Mouse (Mus musculus) neural tube, embryonic 15.5 days (tissue): Measurements from ENCODE around the gene Pctp. TPM values are rescaled to one million over a fixed set of nuclear protein-coding genes. Genes with fewer than 3 reads are reported as not detected.
A peak's percentile ranks its signal among the peaks of the same experiment; 100 is the strongest.

ENCODE experiments used
- ATAC-seq: fragments of 200-750 bp; cut with Nextera tagmentation; 2 replicates; pipeline ENCODE4 v1.8.0; 2017; ENCODE audit warnings: mild to moderate bottlenecking, moderate TSS enrichment, moderate library complexity; ENCODE audit not compliant: low FRiP score
- H3K27ac ChIP-seq: fragments of 300-500 bp; sonication (generic); replicated peaks from 2 replicates; pipeline ENCODE4 v1.5.1; 2015; ENCODE audit warnings: mild to moderate bottlenecking, inconsistent platforms
- H3K27me3 ChIP-seq: fragments of 300-500 bp; sonication (generic); replicated peaks from 2 replicates; pipeline ENCODE4 v1.6.1; 2015; ENCODE audit warnings: inconsistent platforms
- H3K36me3 ChIP-seq: fragments of 300-500 bp; sonication (generic); 2 replicates; pipeline ENCODE4 v1.6.1; 2015; ENCODE audit warnings: inconsistent platforms
- H3K4me1 ChIP-seq: fragments of 300-500 bp; sonication (generic); 2 replicates; pipeline ENCODE4 v1.6.1; 2015; ENCODE audit warnings: inconsistent platforms
- H3K4me2 ChIP-seq: fragments of 300-500 bp; sonication (generic); 2 replicates; pipeline ENCODE4 v1.6.1; 2015; ENCODE audit warnings: inconsistent platforms, mild to moderate bottlenecking, moderate library complexity
- H3K4me3 ChIP-seq: fragments of 300-500 bp; sonication (generic); replicated peaks from 2 replicates; pipeline ENCODE4 v1.5.1; 2015; ENCODE audit warnings: mild to moderate bottlenecking, inconsistent platforms
- H3K9ac ChIP-seq: fragments of 300-500 bp; sonication (generic); replicated peaks from 2 replicates; pipeline ENCODE4 v1.6.1; 2015; ENCODE audit warnings: mild to moderate bottlenecking, inconsistent platforms
- H3K9me3 ChIP-seq: fragments of 300-500 bp; sonication (generic); replicated peaks from 2 replicates; pipeline ENCODE4 v1.6.1; 2016; ENCODE audit warnings: inconsistent platforms
- WGBS: fragments of 180-500 bp; shearing (Covaris S2); methylation state at CpG from one replicate; pipeline ENCODE4 v1.1.7; 2015; ENCODE audit warnings: mixed read lengths; 5-methylcytosine and 5-hydroxymethylcytosine counted together
- polyA plus RNA-seq: library from polyadenylated mRNA; unstranded; fragments of >200 nt; fragmentation: Nextera tagmentation; extraction: Ambion mirVana; gene quantifications from 2 replicates; pipeline ENCODE4 v1.2.1, GENCODE M21; 2015

Pctp gene
- polyA plus RNA-seq, 1 experiment from 2014 or later = 1.7 TPM

DNA sequence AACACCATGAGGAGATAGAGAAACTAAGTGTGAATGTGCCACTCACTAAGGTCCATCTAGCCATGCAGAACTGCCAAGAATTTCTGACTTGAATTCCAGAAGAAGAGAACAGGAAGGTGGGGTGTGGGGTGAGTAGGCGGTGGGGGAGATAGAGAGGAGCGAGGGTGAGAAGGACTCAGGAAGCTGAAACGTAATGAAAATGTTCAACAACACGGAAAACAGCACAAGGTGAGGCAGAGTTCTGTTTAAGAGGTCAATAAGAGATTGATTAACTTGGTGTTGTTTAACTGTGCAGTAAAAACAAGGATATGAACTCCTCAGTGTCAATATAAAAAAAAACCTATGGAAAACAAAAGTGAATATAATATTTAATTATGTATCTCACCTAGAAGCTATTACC is 3.4 kb upstream of the Pctp start:
- H3K27ac ChIP-seq = no peak overlapping the region
- no peak for ATAC-seq
- H3K4me1 ChIP-seq = peaks cover 8% of the 10 kb centered on the region
- H3K4me3 ChIP-seq = no peak overlapping the region
- H3K27me3 ChIP-seq = 0 out of 2 replicates have a peak, but pooled peaks cover 3% of the 10 kb centered on the region
- no peak overlapping the region for H3K4me2 ChIP-seq
- no peaks in the 10 kb centered on the region for H3K36me3 ChIP-seq
- WGBS = 82% methylated on average over 4 of the region's 4 CpGs
- no peaks in the 10 kb centered on the region for H3K9me3 ChIP-seq
- no peak overlapping the region for H3K9ac ChIP-seq

DNA sequence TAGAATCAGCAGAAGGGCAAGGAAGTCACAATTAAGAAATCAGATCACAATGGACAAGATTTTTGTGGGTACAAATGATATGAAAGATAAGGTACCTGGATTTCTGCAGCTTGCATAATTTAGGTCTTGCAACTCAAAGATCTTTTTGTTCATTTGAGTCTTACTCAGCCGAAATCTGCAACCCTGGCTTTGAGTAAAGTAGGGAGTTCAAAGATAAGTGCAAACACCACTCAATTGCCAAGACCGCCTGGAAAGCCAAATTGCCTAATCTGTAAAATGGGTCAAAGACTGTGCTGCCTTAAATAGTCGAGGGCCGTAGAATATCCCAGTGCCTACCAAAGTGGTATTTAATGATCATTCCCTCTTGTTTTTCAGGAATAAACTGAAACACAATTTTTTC is 692 bp upstream of the Pctp start:
- H3K27ac ChIP-seq = no peak overlapping the region
- no peaks in the 10 kb centered on the region for H3K36me3 ChIP-seq
- H3K9ac ChIP-seq = no peak overlapping the region
- ATAC-seq = no peak
- H3K27me3 ChIP-seq = no peaks in the 10 kb centered on the region
- H3K4me1 ChIP-seq = peaks cover 8% of the 10 kb centered on the region
- no peak overlapping the region for H3K4me2 ChIP-seq
- H3K9me3 ChIP-seq = no peaks in the 10 kb centered on the region
- WGBS = 88% methylated on average over 4 of the region's 4 CpGs
- no peak overlapping the region for H3K4me3 ChIP-seq

DNA sequence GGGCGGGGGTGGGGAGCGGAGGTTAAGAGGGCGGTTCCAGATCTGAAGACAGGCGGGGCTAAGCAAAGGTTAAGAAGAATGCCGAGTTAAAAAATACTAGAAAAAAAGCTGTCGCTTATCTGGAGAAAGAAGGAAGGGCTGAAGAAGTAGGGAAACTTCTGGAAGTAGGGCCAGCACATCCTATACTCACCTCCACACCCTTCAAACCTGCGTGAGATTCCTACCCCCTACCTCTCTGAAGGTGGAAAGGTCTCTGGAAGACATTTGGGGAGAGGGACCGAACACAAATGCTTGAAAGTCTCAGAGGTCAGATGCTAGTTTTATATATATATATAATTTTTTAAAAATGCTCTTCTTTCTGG is 274 bp upstream of the Pctp start:
- no peaks in the 10 kb centered on the region for H3K9me3 ChIP-seq
- peaks cover 8% of the 10 kb centered on the region for H3K4me1 ChIP-seq
- ATAC-seq = no peak
- no peak overlapping the region for H3K9ac ChIP-seq
- peak overlapping the region; percentile 50 for H3K4me3 ChIP-seq
- no peaks in the 10 kb centered on the region for H3K27me3 ChIP-seq
- WGBS = 14% methylated on average over 8 of the region's 8 CpGs
- peak overlapping the region; percentile 78 for H3K4me2 ChIP-seq
- no peaks in the 10 kb centered on the region for H3K36me3 ChIP-seq
- H3K27ac ChIP-seq = no peak overlapping the region

DNA sequence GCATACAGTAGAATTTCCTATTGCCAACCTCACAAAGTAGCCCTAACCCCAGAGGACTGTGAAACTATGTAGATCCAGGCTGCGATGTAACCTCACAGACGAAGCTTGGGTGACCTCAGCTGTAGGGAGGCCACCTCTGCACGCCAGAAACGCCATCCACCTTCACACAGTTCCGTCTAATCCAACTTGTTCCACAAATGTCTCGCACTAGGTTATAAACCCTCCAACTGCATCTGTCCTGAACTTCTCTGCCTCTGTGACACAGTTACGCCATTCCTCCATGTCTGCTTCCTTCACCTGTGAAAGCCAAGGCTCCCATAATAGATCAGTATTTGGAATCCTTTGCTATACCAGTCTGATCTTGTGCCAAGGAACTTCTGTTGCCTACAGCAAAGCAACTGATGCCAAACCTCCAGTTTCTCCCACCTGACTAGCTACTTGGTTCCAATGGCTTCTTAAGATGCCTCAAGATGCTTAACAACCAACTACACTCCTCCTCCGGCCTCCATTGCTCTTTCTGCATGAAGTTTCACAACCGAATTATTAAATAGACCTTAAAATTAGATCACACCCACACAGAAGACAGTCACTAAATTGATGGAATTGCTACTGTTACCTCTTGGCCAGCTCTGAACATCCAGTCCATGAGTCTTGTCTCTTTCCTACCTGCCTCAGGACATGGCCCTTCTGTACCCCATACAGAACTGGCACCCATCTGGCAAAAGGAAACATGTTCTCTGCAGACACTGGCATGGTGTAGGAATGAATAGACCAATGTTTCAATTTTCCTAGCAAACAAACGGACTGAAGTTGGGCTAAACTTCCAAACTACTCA is 1.1 kb downstream of the Pctp start:
- Histone ChIP-seq H3K27me3 (no peaks in the 10 kb centered on the region), H3K9ac (no peak overlapping the region), H3K4me2 (peak overlapping the region; percentile 78; the same call in 1 of the 2 replicates), H3K36me3 (no peaks in the 10 kb centered on the region), H3K27ac (no peak overlapping the region), H3K9me3 (no peaks in the 10 kb centered on the region), H3K4me3 (no peak overlapping the region), H3K4me1 (peaks cover 8% of the 10 kb centered on the region)
- WGBS = 87% methylated on average over 10 of the region's 10 CpGs
- ATAC-seq = no peak

DNA sequence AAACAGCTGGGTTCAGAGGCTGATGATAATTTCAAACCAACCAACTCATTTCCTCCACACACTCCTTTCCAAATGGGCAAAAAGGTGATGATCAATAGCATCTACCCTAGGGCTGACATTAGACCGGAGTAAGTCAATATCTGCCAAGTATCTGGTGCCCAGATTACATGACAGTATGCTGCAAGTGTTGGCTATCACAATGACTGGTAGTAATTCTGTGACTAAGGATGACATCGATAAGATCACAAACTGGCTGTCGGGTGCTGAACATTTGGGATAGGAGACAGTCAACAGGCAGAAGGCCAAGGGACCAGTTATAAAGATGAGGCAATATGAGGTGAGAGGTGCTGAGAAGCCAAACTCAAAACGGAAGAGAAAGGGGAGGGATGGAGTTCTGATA is 2.0 kb downstream of the Pctp start:
- H3K9ac ChIP-seq = no peak overlapping the region
- H3K27ac ChIP-seq = no peak overlapping the region
- H3K4me2 ChIP-seq = no peak overlapping the region
- H3K4me1 ChIP-seq = peaks cover 8% of the 10 kb centered on the region
- H3K36me3 ChIP-seq = no peaks in the 10 kb centered on the region
- H3K4me3 ChIP-seq = no peak overlapping the region
- H3K9me3 ChIP-seq = no peaks in the 10 kb centered on the region
- no peak for ATAC-seq
- no peaks in the 10 kb centered on the region for H3K27me3 ChIP-seq
- 89% methylated on average over 4 of the region's 4 CpGs for WGBS

DNA sequence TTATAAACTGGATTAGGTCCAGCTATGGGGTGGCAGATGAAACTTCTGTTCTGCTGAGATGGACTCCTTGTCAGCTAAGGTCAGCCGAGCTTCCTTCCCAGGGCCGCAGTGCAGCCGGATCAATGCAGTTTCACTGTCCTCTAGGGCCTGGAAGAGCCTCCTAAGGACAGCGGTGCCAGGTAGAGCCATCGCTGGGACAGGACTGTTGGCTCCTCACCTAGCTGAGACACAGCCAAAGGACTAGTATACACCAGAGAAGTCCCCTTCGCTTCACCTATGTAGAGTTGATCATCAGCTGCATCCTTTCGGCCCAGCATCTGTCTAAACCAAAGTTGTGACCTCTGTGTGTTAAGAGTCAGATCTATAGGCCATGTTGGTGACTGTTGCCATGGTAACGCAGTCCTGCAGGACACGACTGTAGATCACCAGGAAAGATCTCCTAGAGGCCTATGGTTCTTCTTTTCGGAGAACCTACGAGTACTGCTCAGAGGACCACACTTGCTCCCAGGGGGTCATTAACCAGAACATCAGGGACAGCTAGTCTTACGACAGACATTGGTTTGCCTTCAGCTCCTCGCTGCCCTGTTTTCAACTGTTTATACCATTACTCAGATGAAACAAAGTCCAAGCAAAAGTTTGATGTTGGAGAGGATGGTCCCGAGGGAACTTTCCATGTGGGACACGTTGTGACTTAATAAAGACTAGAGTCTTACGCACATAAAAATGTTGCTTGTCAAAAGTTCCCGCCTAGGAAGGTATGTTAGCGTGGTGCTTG is 3.5 kb downstream of the Pctp start:
- no peaks in the 10 kb centered on the region for H3K9me3 ChIP-seq
- peaks cover 8% of the 10 kb centered on the region for H3K4me1 ChIP-seq
- no peak overlapping the region for H3K27ac ChIP-seq
- H3K36me3 ChIP-seq = no peaks in the 10 kb centered on the region
- no peak for ATAC-seq
- H3K9ac ChIP-seq = no peak overlapping the region
- H3K4me3 ChIP-seq = no peak overlapping the region
- no peak overlapping the region for H3K4me2 ChIP-seq
- H3K27me3 ChIP-seq = no peaks in the 10 kb centered on the region
- WGBS = 89% methylated on average over 18 of the region's 18 CpGs

DNA sequence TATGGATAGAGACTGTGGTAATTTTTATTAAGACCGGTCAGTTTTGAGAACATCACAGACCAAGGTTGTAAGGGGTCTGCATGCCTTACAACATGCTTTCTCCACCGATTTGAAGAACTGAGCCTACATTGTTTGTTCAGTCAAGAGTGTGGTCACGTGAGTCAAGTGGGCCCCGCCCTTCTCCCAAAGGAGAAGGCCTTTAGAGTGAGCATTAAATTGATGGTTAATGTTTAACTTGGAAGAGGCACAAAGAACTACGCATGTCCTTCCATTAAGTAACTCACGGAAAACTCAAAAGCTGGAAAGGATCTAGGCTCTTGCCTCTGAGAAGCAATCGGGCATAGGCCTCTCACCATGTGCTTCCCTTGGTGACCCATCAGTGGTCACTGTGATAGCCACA is 5.8 kb downstream of the Pctp start:
- Histone ChIP-seq H3K4me1 (no peaks in the 10 kb centered on the region), H3K27ac (no peak overlapping the region), H3K4me2 (no peak overlapping the region), H3K36me3 (no peaks in the 10 kb centered on the region), H3K4me3 (no peak overlapping the region), H3K9me3 (no peaks in the 10 kb centered on the region), H3K27me3 (no peaks in the 10 kb centered on the region), H3K9ac (no peak overlapping the region)
- WGBS = 71% methylated on average over 7 of the region's 7 CpGs
- ATAC-seq = no peak

DNA sequence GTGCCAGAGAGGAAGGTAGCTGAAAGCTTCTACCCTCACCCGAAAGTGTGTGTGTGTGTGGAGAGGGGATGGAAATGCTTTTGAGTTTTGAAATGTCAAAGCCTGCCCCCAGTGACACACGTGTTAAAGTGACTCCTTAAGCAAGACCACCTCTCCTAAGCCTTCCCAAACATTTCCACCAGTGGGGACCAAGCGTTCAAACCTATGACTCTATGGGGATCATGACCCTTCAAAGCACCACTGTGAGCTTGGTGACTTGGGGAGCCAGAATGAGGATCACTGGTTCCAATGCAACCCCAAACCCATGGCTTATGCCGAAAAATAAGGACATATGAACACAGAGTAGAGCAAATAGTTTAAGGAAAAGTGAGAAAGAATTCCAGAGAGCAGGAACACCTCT is 6.3 kb downstream of the Pctp start:
- Histone ChIP-seq H3K27ac (no peak overlapping the region), H3K27me3 (no peaks in the 10 kb centered on the region), H3K4me2 (no peak overlapping the region), H3K9ac (no peak overlapping the region), H3K4me1 (no peaks in the 10 kb centered on the region), H3K36me3 (no peaks in the 10 kb centered on the region), H3K4me3 (no peak overlapping the region), H3K9me3 (no peaks in the 10 kb centered on the region)
- 91% methylated on average over 4 of the region's 4 CpGs for WGBS
- no peak for ATAC-seq

DNA sequence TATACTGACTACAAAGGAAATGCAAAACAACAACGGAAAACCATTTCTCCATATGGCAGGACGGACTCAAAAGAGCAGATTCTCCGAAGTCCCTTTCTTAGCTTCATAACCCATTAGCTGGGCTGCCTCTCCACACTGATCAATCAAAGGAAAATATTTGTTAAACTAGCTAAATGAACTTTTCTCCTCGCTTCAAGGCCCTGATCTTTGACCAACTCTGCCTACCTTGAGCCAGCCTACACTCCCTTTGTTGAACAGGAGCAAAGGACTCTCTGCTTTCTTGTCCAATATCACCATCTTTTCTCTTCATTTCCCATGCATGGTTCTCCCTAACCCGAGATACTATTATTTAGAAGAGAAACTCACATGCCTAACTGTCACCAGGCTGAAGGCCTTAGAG is 7.1 kb downstream of the Pctp start:
- no peaks in the 10 kb centered on the region for H3K36me3 ChIP-seq
- H3K4me1 ChIP-seq = no peaks in the 10 kb centered on the region
- H3K4me3 ChIP-seq = no peak overlapping the region
- H3K9ac ChIP-seq = no peak overlapping the region
- ATAC-seq = no peak
- H3K9me3 ChIP-seq = no peaks in the 10 kb centered on the region
- WGBS = 89% methylated on average over 5 of the region's 5 CpGs
- no peak overlapping the region for H3K4me2 ChIP-seq
- no peak overlapping the region for H3K27ac ChIP-seq
- H3K27me3 ChIP-seq = no peaks in the 10 kb centered on the region

DNA sequence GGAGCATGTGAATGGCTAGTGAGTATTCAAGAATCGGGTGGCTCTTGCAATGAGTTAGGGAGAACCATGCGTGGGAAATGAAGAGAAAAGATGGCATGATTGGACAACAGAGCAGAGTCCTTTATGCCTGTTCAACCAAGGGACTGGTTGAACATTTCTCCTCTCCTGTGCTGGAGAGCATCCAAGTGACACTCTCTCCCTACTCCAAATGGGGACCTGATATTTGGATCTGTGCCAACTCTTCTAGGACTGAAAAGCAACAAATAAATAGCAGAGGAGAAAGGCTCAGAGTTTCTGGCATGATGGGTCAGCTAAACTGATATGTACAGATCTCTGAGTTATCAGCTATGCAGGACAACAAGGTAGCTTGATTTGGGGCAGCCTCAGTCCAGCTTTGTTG is 8.0 kb downstream of the Pctp start:
- Histone ChIP-seq H3K4me1 (no peaks in the 10 kb centered on the region), H3K36me3 (no peaks in the 10 kb centered on the region), H3K4me2 (no peak overlapping the region), H3K27me3 (no peaks in the 10 kb centered on the region), H3K27ac (no peak overlapping the region), H3K9me3 (no peaks in the 10 kb centered on the region), H3K4me3 (no peak overlapping the region), H3K9ac (no peak overlapping the region)
- ATAC-seq = no peak
- 78% methylated on average over 2 of the region's 2 CpGs for WGBS

DNA sequence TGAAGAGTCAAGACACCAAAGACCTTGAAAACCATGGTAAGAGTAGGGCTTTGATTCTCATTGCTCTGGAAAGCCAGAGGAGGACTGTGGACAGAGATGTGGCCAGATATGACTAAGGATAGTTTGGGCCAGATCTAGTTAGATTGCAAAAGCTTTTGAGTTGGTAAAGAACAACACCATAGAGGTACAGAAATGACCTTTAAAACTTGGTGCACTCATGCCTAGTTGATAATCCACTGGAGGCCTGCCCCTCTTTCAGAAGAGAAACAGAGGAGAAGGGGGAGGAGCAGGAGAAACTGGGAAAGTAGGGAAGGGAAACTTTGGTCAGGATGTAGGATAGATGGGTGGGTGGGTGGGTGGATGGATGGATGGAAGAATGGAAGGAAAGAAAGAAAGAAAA is 11.0 kb downstream of the Pctp start:
- Histone ChIP-seq H3K9me3 (no peaks in the 10 kb centered on the region), H3K4me2 (no peak overlapping the region), H3K36me3 (no peaks in the 10 kb centered on the region), H3K27ac (no peak overlapping the region), H3K27me3 (no peaks in the 10 kb centered on the region), H3K9ac (no peak overlapping the region), H3K4me1 (no peaks in the 10 kb centered on the region), H3K4me3 (no peak overlapping the region)
- no peak for ATAC-seq

DNA sequence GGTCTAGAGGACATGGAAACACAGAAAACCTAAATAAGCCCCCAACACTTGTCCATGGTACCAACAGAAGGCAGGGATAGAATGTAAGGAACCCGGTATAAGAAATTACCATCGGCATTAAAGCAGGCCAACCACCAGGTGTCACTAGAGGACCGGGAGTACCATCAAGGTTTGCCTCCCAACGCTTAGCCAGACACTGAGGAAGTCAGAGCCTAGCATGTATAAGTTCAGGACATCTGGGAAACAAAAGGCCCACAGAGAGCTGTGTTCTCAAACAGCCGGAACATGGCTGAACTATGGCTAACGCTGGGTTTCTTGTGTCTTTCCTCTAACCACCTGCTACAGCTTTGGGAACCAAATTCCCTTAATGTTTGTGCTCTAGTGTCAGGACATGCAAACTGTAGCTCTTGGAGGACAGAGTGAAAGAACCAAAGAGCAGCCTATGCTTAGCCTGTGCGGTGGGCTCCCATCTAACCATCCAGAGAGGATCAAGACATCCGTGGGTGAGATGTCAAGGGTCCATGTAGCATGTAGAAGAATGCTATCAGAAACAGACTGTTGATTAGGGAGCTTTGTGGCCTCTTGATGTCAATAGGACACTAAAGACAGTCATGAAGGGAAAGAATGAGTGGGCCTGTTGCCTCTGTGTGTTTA is 13.6 kb downstream of the Pctp start:
- no peak overlapping the region for H3K27ac ChIP-seq
- no peak overlapping the region for H3K4me2 ChIP-seq
- no peaks in the 10 kb centered on the region for H3K4me1 ChIP-seq
- H3K27me3 ChIP-seq = no peaks in the 10 kb centered on the region
- no peaks in the 10 kb centered on the region for H3K9me3 ChIP-seq
- no peak overlapping the region for H3K4me3 ChIP-seq
- no peaks in the 10 kb centered on the region for H3K36me3 ChIP-seq
- no peak for ATAC-seq
- WGBS = 21% methylated on average over 8 of the region's 8 CpGs
- H3K9ac ChIP-seq = no peak overlapping the region
